Mouse (Mus musculus) CD4-positive helper T cell, adult 2 months (primary cell): ENCODE results near the gene Aff1.

ENCODE experiments used
- DNase-seq: peaks from one replicate; pipeline ENCODE4 v3.0.0-alpha.2; 2012; ENCODE audit warnings: low read depth, missing footprints, low spot score

The Aff1 gene

DNA sequence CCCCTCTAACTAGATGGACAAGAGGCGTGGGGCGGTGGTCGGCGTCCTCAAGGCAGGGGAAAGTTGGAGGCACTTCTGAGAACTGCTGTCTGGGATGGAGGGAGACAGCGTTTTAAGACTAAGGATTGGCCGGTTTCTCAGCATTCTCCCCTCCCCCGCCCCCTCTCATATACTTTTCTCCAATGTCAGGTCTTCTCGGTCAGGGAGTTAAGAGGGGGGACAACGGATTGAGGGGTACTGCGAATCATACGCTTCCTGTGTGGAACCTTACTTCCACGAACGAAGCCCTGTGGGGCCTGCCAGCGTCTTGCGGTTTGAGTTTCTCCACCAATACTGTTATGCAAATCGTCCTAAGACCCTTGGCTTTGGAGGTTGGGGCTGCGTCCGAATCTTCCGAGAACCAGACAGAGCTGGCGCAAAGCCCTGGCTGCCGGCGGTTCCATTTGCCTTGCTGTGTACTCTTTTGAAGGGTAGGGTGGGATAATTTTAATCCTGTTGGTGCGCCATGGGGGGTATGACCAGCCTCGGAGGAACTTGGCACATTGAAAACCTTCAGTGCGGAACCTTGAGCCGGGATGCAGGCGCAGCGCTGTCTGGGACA lies 967 bp downstream of the Aff1 start:
- peak; percentile 29 for DNase-seq

DNA sequence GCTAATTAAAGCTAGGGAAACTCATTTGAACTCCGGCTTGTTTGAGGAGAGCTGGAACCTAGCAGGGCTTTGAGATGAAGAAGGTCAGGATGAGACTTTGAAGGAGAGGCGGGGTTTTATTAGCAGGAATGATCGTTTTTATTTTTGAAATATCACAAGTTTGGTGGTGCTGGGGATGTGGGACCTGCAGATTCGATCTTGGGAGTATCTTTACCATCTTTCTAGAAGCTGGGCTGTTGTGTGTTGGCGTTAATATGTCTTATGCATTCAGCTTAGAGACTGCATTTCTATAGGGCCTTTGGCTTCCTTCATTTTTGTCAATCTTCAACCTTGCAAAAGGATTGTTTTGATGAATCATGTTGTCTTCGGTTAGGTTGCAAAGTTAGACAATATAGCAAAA lies 1.9 kb downstream of the Aff1 start:
- no peak for DNase-seq

- DNase-seq: no peak
These were observed 5.8 kb downstream of the Aff1 start for GRCm38 (mm10) chr5:103697875-103698491.

GRCm38 (mm10) chr5:103698577-103698976 lies 6.4 kb downstream of the Aff1 start:
- no peak for DNase-seq

DNA sequence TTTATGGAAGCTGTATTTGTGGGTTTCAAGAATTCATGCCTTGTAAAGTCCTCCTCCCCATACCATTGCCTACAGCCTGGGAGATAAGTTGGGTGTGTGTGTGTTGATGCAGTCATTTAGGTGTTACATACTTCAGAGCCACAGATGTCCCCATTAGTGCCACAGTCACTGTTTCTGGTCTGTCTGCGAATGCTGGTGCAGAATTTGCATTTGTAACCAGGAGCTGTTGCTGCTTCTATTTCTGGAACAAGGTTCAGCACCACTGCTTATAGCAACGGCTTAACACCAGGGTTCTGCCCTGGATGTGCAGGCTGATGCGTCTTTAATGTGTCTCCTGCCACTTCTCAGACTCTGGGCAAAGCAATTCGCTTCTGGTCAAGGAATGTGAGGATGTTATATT lies 7.4 kb downstream of the Aff1 start:
- DNase-seq: no peak

DNA sequence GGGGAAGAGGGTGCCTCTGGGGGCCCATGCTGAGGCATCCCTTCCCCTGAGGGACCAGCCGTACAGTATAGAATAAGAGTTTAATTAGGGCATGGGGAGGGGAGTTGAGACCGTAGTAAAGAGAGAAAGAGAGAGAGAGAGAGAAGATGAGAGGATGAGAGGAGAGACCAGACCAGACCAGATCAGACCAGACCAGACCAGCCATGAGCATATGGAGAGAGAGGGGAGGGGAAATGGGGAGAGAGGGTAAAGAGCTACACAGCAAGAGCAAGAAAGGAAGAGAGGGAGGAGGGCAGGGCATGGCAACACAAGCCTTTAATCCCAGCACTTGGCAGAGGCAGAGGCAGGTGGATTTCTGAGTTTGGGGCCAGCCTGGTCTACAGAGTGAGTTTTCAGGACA lies 8.5 kb downstream of the Aff1 start:
- DNase-seq: no peak

GRCm38 (mm10) chr5:103701466-103701865 lies 9.3 kb downstream of the Aff1 start:
- DNase-seq: no peak

GRCm38 (mm10) chr5:103702527-103702926 lies 10.4 kb downstream of the Aff1 start:
- no peak for DNase-seq

- no peak for DNase-seq
These were observed 13.2 kb downstream of the Aff1 start for GRCm38 (mm10) chr5:103705331-103705730.

GRCm38 (mm10) chr5:103705874-103706273 lies 13.7 kb downstream of the Aff1 start:
- DNase-seq: no peak

- no peak for DNase-seq
These were observed 16.9 kb downstream of the Aff1 start for GRCm38 (mm10) chr5:103709044-103709443.

DNA sequence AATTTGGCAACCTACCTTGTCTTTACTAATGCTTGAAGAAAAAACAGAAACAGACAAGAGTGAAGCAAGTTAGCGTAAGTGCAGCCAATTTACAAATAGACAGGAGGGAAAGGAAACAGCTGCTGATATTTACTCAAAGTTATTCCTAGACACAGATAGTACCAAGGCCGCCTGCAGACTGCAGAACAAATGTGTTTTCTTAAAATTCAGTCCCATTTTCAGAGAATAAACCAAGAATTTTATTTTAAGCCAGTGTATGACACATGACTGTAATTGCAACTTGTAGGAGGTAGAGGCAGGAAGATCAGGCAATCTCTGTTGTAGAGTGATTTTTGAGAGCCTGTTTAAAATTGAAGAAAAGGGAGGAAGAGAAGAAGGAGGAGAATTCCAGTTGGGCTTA lies 19.7 kb downstream of the Aff1 start:
- no peak for DNase-seq

DNA sequence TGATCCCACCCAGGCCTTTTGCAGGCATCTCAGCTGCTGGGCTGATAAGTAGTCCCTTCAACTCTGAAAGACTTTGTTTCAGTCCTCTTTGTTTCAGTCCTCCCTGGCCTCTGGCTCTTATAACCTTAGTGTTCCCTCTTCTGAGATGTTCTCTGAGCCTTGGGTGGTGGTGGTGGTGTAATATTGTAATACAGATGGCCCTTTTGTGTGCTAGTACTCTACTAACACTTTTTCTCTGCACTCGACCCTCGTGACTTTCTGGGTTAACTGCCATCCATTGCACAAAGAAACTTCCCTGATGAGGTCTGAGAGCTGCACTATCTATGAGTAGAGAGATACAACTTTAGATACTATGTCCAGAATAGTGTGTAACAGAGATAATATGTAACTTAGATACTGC lies 21.2 kb downstream of the Aff1 start:
- no peak for DNase-seq

DNA sequence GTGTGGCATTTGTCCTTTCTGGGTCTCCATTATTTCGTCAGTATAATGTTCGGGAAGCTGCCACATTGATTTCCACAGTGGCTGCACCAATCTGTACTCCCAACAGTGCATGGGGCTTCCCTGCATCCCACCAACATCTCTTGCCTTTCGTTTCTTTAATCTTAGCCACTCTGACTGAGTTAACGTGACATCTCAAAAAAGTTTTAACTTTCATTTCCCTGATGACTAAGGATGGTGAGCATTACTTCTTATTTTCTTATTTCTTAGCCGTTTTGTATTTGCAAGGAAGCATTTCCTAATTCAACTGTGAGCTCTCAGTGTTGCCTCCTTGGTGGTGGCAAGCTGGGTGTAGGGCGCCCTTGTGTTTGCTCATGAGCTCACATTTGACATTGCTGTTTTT lies 22.8 kb downstream of the Aff1 start:
- DNase-seq: no peak

- no peak for DNase-seq
These were observed 24.7 kb downstream of the Aff1 start for GRCm38 (mm10) chr5:103716824-103717342.

DNA sequence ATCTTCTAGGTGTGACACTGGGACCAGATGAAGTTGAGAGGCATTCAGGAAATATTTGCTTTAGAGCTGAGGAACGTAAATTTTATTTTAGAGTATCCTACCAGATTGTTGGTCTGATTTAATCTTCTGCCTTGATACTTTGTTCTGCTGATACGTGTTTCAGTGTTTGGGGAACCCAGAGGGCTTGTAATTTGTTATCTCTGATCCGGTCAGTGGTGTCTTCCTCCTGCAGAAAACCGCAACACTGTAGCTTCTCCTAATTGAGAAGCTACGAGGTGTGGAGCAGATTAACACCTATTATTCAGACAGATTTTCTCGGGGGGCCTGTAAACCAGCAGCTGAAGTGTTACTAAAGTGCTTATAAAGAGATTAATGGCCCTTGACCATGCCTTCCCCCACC lies 27.0 kb downstream of the Aff1 start:
- DNase-seq: no peak

- DNase-seq: no peak
These were observed 27.7 kb downstream of the Aff1 start for GRCm38 (mm10) chr5:103719851-103720250.

- DNase-seq: no peak
These were observed 28.8 kb downstream of the Aff1 start for GRCm38 (mm10) chr5:103720967-103721366.

- DNase-seq: no peak
These were observed 29.3 kb downstream of the Aff1 start for GRCm38 (mm10) chr5:103721490-103721889.

DNA sequence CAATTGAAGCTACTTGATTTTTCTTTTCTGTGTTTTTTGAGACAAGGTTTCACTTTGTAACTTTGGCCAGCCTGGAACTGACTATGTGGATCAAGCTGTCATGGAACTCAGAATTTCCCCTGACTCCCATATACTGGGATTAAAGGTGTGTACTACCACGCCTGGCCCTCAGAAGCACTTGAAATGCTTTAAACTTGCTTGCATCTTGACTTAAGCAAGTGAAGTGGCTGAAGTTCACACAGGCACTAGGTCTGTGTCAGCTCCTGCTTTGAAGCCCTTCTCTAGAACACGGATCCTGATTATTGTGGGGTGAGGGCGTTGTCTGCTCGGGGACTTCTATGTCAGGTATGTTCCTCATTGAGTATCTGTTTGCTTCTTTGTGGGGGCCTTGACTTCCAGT lies 30.5 kb downstream of the Aff1 start:
- no peak for DNase-seq

DNA sequence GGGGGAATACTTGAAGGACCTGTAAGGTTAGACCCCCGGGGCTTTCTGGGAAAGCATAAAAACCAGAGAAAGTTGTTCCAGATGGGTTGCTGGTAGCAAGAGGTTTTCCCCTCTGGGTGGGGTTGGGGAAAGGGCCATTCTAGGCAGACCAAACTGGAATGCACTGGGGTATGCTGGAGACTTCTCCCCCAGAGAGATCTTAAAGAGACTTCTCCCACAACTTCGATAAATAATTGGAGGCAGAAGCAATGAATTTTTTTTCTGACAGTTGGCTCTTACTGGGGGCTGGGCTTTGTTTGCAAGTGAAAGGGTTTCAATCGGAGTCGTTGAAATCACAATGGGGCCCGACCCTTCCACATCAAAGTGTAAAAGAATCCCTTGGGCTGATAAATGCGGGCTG lies 32.2 kb downstream of the Aff1 start:
- no peak for DNase-seq

DNA sequence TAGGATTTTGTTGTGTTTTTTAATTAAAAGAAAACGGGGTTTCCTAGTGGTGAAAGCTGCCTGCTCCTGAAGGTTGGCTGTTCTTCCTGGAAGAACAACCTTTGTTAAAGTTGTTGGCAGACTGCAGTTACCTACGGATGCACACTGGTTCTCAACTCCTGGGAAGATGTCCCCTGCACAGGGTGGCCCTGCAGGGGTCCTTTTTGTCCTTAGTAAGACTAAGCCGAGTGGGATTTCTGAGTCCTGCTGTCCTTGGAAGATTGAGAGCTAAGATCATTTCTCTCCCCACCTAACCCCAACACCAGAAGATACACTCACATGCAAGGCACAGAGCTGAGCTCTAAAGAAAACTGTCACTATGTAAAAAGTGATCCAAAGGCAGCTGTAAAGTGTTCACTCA lies 32.6 kb downstream of the Aff1 start:
- no peak for DNase-seq

DNA sequence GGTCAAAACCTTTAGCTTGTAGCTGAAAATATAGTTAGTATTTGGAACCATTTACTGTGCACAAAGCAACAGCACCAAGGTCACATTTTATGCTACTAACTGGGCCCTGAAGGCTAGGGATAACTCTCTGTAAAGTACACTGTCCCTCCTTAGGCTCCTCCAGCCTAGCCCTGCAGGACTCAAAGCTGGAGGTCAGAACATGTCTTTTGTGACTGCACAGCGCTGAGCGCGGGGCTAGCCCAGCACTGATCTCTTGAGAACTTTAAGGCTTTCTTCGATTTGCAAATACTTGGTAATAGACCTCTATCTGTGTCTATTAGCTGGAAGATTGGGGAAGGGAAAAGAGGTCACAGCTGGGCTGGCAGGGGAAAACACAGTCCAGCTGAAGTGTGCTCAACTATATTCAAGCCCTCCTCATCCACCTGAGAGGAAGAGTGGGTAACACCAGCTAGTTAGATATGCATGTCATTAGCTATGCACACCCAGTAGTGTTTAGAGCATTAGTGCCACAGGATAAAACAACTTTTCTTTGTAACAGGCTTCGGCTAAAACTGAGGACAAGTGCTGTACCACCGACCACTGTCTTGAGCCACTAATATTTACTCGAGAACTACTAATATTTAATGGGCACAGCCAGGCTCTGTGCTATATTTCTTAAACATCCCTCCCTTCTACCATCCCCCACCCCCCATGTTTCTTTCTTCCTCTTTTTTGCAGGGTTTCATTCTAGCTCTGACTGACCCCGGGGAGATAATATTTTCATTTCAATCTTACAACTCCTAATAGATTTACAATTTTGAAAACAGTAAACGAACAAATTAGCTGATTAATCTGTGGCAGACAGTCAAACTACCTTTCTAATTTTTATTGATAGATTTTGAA lies 33.3 kb downstream of the Aff1 start:
- DNase-seq: no peak
